Mouse (Mus musculus): Measurements from ENCODE around the gene Atxn1.

GRCm38 (mm10) chr13:45829341-45829936 is 135.4 kb downstream of the Atxn1 start:
- no peak for TF ChIP-seq CTCF (IDR thresholded peaks at IDR 0.05; ENCODE audit: insufficient read depth, low read depth, low read length)
- no peak for TF ChIP-seq POLR2A (IDR thresholded peaks at IDR 0.05; ENCODE audit: insufficient read depth, low read depth, low read length)

Measured in olfactory bulb, adult 2 months (tissue).